Mouse (Mus musculus): ENCODE data around the gene Aurkaip1. TPM values are rescaled to one million over a fixed set of nuclear protein-coding genes. Genes with fewer than 3 reads are reported as not detected.
A peak's percentile ranks its signal among the peaks of the same experiment; 100 is the strongest.
"Not testable (repeated sequence)": the region's sequence is repeated elsewhere in the genome, so short reads cannot be mapped to it uniquely, and the experiment has no call there.

The Aurkaip1 gene
- 171 and 186 TPM in 2 replicates for polyA plus RNA-seq (2016; fragmentation: Nextera tagmentation; extraction: Ambion mirVana)

DNA sequence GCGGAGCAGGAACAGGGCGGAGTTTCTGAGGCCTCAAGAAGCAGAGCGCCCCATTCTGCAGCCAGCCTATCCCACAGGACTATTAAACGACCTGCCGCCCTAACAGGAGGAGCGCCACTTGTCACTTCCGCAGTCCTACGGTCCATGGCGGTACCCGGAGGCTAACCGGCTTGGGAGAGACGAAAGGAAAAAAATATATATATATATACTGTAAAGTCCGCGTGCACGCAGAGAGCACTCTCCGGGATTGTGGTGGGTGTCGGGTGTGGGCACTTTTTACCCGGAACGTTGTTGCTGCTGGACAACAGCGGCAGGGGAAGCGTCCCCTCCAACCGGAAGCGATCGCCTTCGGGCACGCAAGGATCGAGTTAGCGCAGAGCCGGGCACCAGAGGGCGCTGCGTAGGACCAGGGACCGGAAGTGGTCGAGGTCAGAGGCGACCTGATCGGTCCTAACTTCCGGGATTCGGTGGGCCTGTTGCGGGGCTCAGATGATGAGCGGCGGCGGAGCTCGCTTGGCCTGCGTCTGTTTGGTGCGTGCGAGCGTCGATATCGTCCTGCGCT lies at the start of gene Aurkaip1:
TSS of gene Aurkaip1 (plus strand) at position 68 of the 562 bp plus-strand sequence.
- under 1% methylated on average over 49 of the region's 49 CpGs for WGBS
- H3K4me1 ChIP-seq (replicated peaks), result peaks cover 30% of the 10 kb centered on the region
- peaks cover 54% of the 10 kb centered on the region for H3K36me3 ChIP-seq
- peak; percentile 97 for DNase-seq (ENCODE audit: low spot score)
- H3K27me3 ChIP-seq (ENCODE audit: insufficient read depth, poor library complexity, severe bottlenecking), result no peaks in the 10 kb centered on the region
- H3K9me3 ChIP-seq, result no peaks in the 10 kb centered on the region
- H3K4me3 ChIP-seq, result peak within 1 kb of the TSS; percentile 98
- peak within 1 kb of the TSS; percentile 92 for H3K27ac ChIP-seq

DNA sequence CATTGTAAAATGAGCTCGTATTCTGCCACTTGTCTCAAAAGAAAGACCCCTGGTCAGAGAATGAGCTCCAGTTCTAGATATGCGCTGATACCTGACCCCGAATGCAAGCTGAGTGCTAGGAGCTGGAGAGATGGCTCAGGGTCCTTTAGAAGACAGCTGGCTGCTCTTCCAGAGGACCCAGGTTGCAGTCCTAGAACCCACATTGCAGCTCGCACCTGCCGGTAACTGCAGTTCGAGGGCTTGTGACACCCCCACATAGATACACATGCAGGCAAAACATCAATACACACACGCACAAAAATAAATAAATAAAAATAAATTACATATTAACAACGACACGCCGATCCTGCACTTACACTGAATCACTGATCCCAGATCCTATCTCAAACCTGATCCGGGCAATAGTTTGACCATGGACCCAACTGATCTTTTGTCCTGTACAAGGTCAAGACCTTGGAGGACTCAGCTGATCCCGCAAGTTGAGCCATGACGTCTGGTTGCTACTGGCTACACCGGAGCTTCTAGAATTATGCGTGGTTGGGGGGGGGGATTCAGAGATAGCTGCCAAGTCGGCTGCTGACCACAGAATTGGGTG lies 47.5 kb upstream of the Aurkaip1 start:
- H3K4me1 ChIP-seq (replicated peaks), result peaks cover 46% of the 10 kb centered on the region
- H3K27ac ChIP-seq, result peak overlapping the region; percentile 91
- peaks cover 19% of the 10 kb centered on the region; the same call in 1 of the 2 replicates for H3K27me3 ChIP-seq (ENCODE audit: insufficient read depth, poor library complexity, severe bottlenecking)
- H3K9me3 ChIP-seq, result no peaks in the 10 kb centered on the region
- no peaks in the 10 kb centered on the region for H3K36me3 ChIP-seq
- peak overlapping the region; percentile 70 for H3K4me3 ChIP-seq
- whole genome bisulfite sequencing, result 43% methylated on average over 16 of the region's 16 CpGs
- no peak for DNase-seq (ENCODE audit: low spot score)

DNA sequence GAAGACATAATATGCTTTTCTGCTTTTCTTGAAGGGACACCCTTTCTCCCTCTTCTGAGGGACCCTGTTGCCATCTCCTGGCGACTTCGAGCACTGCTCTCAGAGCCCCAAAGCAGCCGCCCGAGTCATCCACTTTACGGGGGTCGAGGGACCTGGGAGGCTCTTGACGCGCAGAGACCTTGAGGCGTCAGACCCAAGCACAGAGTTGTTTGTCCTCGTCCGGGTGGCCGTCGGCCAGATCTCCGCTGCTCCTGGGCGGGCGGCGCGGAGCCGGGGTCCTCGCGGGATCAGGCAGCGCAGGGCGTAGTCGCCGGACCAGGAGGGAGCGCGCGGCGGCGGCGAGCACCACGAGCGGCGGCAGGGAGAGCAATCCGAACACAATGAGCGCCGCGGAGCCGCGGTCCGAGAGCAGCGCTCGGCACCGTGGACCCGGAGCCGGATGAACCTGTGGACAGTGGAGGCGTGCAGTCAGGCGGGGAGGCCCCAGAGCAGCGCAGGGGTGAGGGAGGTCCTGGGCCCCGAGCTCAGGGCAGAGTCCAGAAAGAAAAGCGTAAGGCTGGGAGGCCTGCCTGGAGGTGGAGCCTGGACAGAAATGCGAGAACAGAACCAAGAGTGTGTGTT lies 46.9 kb upstream of the Aurkaip1 start:
- Histone ChIP-seq H3K36me3 (no peaks in the 10 kb centered on the region), H3K27ac (peak overlapping the region; percentile 91), H3K4me1 (replicated peaks) (peaks cover 43% of the 10 kb centered on the region), H3K9me3 (no peaks in the 10 kb centered on the region), H3K4me3 (peak overlapping the region; percentile 70), H3K27me3 (ENCODE audit: insufficient read depth, poor library complexity, severe bottlenecking) (peaks cover 15% of the 10 kb centered on the region; the same call in 1 of the 2 replicates)
- peak; percentile 88 for DNase-seq (ENCODE audit: low spot score)
- WGBS, result under 1% methylated on average over 52 of the region's 52 CpGs

DNA sequence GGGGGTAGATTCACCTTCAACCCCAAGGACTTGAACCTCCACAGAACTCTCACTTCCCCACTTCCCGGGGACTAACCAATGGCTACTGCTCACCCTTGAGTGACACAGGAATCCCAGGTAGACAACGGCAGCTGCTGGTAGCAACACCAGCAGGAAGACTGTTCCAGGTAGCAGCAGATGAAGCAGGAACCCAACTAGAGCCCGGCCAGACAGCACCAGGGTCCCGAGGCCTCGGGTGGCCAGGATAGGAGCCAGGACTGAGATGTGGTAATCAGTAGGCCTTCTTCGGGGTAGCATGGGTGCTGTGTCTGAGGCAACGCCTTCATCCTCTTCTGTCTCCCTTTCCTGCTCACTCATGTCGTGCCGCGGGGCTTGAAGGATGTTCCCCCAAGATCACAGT lies 45.8 kb upstream of the Aurkaip1 start:
- H3K9me3 ChIP-seq, result no peaks in the 10 kb centered on the region
- 0 out of 2 replicates have a peak overlapping the region, but pooled peaks have one; percentile 16 for H3K4me3 ChIP-seq
- whole genome bisulfite sequencing, result 80% methylated on average over 10 of the region's 10 CpGs
- H3K27ac ChIP-seq, result peak overlapping the region; percentile 91
- peaks cover 12% of the 10 kb centered on the region; the same call in 1 of the 2 replicates for H3K27me3 ChIP-seq (ENCODE audit: insufficient read depth, poor library complexity, severe bottlenecking)
- DNase-seq (ENCODE audit: low spot score), result no peak
- peaks cover 34% of the 10 kb centered on the region for H3K4me1 ChIP-seq (replicated peaks)
- no peaks in the 10 kb centered on the region for H3K36me3 ChIP-seq

DNA sequence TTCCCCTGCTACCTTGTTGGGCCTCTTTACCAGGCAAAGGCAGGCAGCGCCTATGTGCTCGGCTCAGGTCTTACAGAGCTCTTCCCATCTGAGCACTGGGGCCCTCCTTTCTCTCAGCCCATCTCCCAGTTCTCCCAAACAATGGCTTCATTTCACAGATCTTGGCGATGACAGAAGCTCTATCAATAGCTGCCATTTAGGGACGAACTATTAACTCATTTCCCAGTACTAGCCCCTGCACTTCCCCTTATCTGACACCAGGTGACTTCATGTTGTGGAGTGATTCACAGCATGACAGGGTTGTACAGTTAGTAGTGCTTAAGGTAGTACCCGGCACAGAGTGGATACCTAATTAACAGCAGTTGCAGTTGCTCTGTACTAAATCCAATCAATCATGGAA lies 45.3 kb upstream of the Aurkaip1 start, which contains the start of gene Tmem88b:
TSS of gene Tmem88b (minus strand) at position 56 of the 400 bp plus-strand sequence.
- peak within 1 kb of the TSS; percentile 70 for H3K4me3 ChIP-seq
- peaks cover 28% of the 10 kb centered on the region for H3K4me1 ChIP-seq (replicated peaks)
- 69% methylated on average over 5 of the region's 5 CpGs for WGBS
- H3K9me3 ChIP-seq, result no peaks in the 10 kb centered on the region
- peak within 1 kb of the TSS; percentile 91 for H3K27ac ChIP-seq
- peaks cover 18% of the 10 kb centered on the region; the same call in 1 of the 2 replicates for H3K27me3 ChIP-seq (ENCODE audit: insufficient read depth, poor library complexity, severe bottlenecking)
- H3K36me3 ChIP-seq, result no peaks in the 10 kb centered on the region
- no peak for DNase-seq (ENCODE audit: low spot score)

DNA sequence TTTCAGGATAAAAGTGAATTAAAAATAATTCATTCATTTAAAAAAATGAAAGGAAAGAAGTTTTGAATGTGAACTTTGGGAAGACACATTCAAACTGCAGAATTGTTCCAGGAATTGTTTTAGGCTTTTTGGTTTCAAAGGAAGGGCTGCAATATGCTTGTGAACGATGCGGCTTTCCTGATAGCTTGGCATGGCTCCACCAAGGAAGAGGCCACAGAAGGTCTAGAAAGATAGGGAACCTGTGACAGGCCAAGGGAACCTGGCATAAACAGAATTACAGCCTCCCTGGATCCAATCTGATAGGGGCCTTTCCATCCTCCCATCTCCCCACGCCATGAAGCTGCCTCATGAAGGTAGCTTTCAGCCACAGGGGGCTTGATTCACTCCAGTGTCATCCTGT lies 42.8 kb upstream of the Aurkaip1 start:
- Histone ChIP-seq H3K4me1 (replicated peaks) (peaks cover 27% of the 10 kb centered on the region), H3K27ac (no peak overlapping the region), H3K27me3 (ENCODE audit: insufficient read depth, poor library complexity, severe bottlenecking) (peaks cover 33% of the 10 kb centered on the region), H3K9me3 (no peaks in the 10 kb centered on the region), H3K4me3 (no peak overlapping the region), H3K36me3 (no peaks in the 10 kb centered on the region)
- no peak for DNase-seq (ENCODE audit: low spot score)
- WGBS, result 80% methylated on average over 3 of the region's 3 CpGs

DNA sequence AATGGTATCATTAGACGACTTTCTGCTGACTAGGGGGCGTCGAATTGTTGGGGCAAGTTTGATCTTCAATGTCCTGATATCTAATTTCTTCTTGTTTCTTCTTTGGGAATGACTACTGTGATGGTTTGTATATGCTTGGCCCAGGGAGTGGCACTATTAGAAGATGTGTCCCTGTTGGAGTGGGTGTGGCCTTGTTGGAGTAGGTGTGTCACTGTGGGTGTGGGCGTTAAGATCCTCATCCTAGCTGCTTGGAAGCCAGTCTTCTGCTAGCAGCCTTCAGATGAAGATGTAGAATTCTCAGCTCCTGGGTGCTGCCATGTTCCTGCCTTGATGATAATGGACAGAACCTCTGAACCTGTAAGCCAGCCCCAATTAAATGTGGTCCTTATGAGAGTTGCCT lies 42.2 kb upstream of the Aurkaip1 start:
- not testable (repeated sequence) for H3K36me3 ChIP-seq; H3K27ac ChIP-seq; H3K9me3 ChIP-seq; H3K4me3 ChIP-seq; DNase-seq (ENCODE audit: low spot score)
- 82% methylated on average over 4 of the region's 4 CpGs for WGBS
- Histone ChIP-seq H3K27me3 (ENCODE audit: insufficient read depth, poor library complexity, severe bottlenecking) (peaks cover 33% of the 10 kb centered on the region), H3K4me1 (replicated peaks) (peaks cover 21% of the 10 kb centered on the region)

DNA sequence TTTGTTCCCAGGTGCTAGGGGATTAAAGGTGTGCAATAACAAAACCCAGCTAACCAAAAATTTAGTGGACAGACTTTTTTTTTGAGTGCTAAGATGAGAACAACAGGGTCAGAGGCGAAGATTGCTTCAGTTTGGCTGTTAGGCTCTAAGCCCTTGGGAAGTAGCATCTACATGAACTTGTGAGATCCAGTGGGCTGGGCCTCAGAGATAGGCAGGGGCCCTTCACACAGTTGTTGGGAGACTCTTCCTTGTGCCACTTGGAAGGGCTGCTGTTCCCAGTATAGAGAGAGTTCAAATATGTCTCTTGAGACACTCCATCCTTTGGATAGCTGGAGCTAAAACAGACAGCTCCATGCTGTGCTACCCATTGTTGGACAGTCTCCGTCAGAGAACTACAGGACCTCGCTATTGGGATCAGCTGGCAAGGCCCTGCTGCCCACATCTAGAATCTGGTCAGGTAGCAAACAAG lies 41.0 kb upstream of the Aurkaip1 start, which contains the start of gene Ankrd65:
TSS of gene Ankrd65 (plus strand) at position 419 of the 469 bp plus-strand sequence.
- no peaks in the 10 kb centered on the region for H3K36me3 ChIP-seq
- 73% methylated on average over 3 of the region's 3 CpGs for WGBS
- H3K4me3 ChIP-seq, result no peak within 1 kb of the TSS
- no peaks in the 10 kb centered on the region for H3K9me3 ChIP-seq
- peaks cover 10% of the 10 kb centered on the region for H3K4me1 ChIP-seq (replicated peaks)
- H3K27ac ChIP-seq, result no peak within 1 kb of the TSS
- H3K27me3 ChIP-seq (ENCODE audit: insufficient read depth, poor library complexity, severe bottlenecking), result peaks cover 31% of the 10 kb centered on the region
- DNase-seq (ENCODE audit: low spot score), result no peak

DNA sequence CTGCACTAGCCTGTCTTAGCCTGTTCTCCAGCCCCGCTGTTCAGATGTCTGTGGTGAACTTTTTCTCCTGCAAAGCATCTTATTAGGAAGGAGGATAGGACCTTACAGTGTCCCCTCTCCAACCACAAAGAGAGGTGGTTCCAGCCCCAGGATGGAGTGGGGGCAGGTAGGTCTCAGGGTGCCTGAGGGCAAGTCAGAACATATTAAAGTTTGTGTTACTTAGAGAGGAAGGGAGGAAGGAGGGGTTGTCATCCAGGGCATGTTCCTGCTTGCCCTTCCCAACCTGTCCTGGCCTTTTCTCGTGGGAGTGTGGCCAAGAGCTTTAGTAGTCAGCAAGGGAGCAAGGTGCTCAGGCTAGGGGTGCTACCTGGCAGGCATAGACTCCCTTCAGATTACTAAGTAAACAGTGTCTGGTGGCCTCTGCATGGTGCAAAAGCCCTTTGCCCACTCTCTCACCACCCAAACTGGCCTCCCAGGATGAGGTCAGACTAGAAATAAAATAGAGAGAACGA lies 40.4 kb upstream of the Aurkaip1 start:
- Histone ChIP-seq H3K4me1 (replicated peaks) (0 out of 2 replicates have a peak, but pooled peaks cover 4% of the 10 kb centered on the region), H3K27me3 (ENCODE audit: insufficient read depth, poor library complexity, severe bottlenecking) (peaks cover 26% of the 10 kb centered on the region)

DNA sequence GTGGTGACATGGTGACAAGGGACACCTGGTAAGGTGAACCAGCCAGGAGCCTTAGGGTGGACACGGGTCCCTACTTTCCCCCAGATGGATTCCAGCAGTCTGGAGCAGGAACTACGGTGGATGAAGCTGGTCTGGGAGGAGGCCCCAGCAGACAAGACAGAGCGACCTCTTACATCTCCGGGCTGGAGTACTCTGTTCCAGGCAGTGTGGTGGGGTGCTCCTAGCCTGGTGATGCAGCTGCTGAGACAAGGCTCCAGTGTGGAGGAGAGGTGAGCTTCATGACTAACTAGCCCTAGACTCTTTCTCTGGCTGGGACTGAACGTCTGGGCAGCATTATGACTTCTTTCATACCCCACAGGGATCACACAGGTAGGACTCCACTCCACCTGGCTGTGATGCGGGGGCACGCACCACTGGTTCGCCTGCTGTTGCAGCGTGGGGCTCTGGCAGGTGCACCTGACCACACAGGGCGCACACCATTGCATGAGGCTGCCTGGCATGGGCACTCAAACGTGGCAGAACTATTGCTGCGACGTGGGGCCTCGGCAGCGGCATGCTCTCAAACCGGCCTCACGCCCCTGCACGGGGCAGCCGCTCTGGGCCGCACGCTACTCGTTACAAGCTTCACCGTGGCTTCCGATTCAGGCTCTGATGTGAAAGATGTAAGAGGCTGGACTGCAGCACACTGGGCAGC lies 39.7 kb upstream of the Aurkaip1 start:
- H3K36me3 ChIP-seq, result no peaks in the 10 kb centered on the region
- DNase-seq (ENCODE audit: low spot score), result no peak
- no peak overlapping the region for H3K4me3 ChIP-seq
- 73% methylated on average over 24 of the region's 24 CpGs for WGBS
- H3K27ac ChIP-seq, result no peak overlapping the region
- peaks cover 23% of the 10 kb centered on the region for H3K27me3 ChIP-seq (ENCODE audit: insufficient read depth, poor library complexity, severe bottlenecking)
- 0 out of 2 replicates have a peak, but pooled peaks cover 3% of the 10 kb centered on the region for H3K4me1 ChIP-seq (replicated peaks)
- no peaks in the 10 kb centered on the region for H3K9me3 ChIP-seq

More for the DNA sequence above, 40.4 kb upstream of the Aurkaip1 start:
- H3K4me3 ChIP-seq, result no peak overlapping the region
- H3K36me3 ChIP-seq, result no peaks in the 10 kb centered on the region
- H3K27ac ChIP-seq, result no peak overlapping the region
- DNase-seq (ENCODE audit: low spot score), result no peak
- 80% methylated on average over 3 of the region's 3 CpGs for WGBS
- no peaks in the 10 kb centered on the region for H3K9me3 ChIP-seq

DNA sequence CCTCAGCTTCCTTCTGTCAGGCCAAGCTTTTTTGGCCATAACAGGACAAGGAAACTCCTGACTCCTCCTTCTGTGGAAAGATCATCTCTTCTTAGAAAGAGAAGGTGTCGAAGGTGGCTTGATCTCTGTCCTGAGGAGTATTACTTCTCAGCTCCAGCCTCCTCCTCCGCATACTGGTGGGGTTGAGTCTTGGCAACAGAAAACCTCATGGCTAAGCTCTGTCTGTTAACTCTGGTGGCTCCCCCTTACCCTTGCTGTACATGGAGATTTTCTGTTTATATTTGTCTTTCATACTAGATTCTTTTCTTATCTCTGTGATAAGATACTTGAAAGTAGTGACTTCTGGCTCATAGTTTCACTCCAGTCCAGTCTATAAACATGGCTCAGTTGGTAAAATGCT lies 37.3 kb upstream of the Aurkaip1 start:
- Histone ChIP-seq H3K27me3 (ENCODE audit: insufficient read depth, poor library complexity, severe bottlenecking) (peaks cover 23% of the 10 kb centered on the region), H3K27ac (no peak overlapping the region)
- WGBS, result 85% methylated on average over 2 of the region's 2 CpGs

DNA sequence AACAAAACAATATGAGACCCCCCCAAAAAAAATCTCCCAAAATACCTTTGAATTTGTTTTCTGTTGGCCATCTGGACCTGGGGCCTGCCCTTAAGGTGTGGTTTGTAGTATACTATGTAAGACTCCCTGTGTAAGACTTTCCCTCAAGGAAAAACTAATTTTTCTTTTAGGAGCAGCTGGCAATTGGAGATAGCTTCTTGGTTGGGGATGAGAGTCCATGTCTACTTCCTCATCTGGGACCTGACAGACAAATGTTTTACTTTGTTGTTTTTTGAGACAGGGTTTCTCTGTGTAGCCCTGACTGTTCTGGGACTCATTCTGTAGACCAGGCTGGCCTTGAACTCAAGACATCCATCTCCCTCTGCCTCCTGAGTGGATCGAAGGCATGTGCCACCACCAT lies 29.0 kb upstream of the Aurkaip1 start:
- peaks cover 24% of the 10 kb centered on the region for H3K36me3 ChIP-seq
- no peaks in the 10 kb centered on the region for H3K9me3 ChIP-seq
- DNase-seq (ENCODE audit: low spot score), result no peak
- peaks cover 23% of the 10 kb centered on the region for H3K4me1 ChIP-seq (replicated peaks)
- no peak overlapping the region for H3K27ac ChIP-seq
- no peak overlapping the region for H3K4me3 ChIP-seq
- 100% methylated on average over 1 of the region's 1 CpGs for WGBS
- no peaks in the 10 kb centered on the region for H3K27me3 ChIP-seq (ENCODE audit: insufficient read depth, poor library complexity, severe bottlenecking)

More for the DNA sequence above, 37.3 kb upstream of the Aurkaip1 start:
- Histone ChIP-seq H3K4me1 (replicated peaks) (0 out of 2 replicates have a peak, but pooled peaks cover 3% of the 10 kb centered on the region), H3K9me3 (no peaks in the 10 kb centered on the region), H3K4me3 (no peak overlapping the region), H3K36me3 (no peaks in the 10 kb centered on the region)
- DNase-seq (ENCODE audit: low spot score), result no peak
